Mouse (Mus musculus) layer of hippocampus, adult 2 months (tissue): ENCODE data around the gene Gm17374. TPM values are rescaled to one million over a fixed set of nuclear protein-coding genes. Genes with fewer than 3 reads are reported as not detected.
"Not testable (repeated sequence)": the region's sequence is repeated elsewhere in the genome, so short reads cannot be mapped to it uniquely, and the experiment has no call there.

Source experiments
- DNase-seq, 2 experiments: peaks; one replicate each; pipeline ENCODE4 v3.0.0; 2022; ENCODE audit warnings: low spot score in 2 of 2
- H3K27ac ChIP-seq: fragments of 200-600 bp; 2 replicates; pipeline ENCODE4 v1.8.1; 2022
- H3K4me3 ChIP-seq: fragments of 200-600 bp; 2 replicates; pipeline ENCODE4 v1.8.1; 2022; ENCODE audit warnings: mild to moderate bottlenecking
- CTCF ChIP-seq: fragments of 200-600 bp; conservative IDR thresholded peaks from 2 replicates; pipeline ENCODE4 v1.8.1; 2022; ENCODE audit warnings: antibody characterized with exemption, mild to moderate bottlenecking, moderate library complexity
- long read RNA-seq, 2 experiments: library from polyadenylated mRNA; stranded (forward); transcript quantifications; one replicate each; pipeline ENCODE4 v2.0.0; 2021; ENCODE audit warnings: borderline mapping rate in 2 of 2
- total RNA-seq, 2 experiments: library from RNA; stranded (reverse); gene quantifications; 2 replicates each; pipeline ENCODE4 v1.2.3; 2021

The Gm17374 gene
- total RNA-seq = not detected
- long read RNA-seq, experiment 1, partial matches to known transcripts = 0 of 2 reads
- long read RNA-seq, experiment 1, other reads (novel, unspliced or antisense) = 2 of 2 reads
- long read RNA-seq, experiment 2, partial matches to known transcripts = 0 of 2 reads
- long read RNA-seq, experiment 2, other reads (novel, unspliced or antisense) = 2 of 2 reads

DNA sequence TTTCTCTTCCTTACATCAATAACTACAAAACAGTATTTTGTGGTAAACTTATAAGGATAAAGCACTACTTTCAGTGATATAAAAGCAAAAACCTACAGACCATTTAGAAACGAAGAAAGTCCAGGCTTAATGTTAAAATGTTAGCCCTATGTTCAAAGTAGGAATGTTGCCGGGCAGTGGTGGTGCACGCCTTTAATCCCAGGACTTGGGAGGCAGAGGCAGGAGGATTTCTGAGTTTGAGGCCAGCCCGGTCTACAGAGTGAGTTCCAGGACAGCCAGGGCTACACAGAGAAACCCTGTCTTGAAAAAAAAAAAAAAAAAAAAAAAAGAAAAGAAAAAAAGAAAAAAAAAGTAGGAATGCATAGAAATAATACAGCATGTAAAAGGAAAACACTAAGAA is at the start of gene Gm17374:
Gm17374 (plus strand) TSS at position 301 of the 400 bp plus-strand sequence.
- DNase-seq, H3K4me3 ChIP-seq, H3K27ac ChIP-seq: not testable (repeated sequence)

DNA sequence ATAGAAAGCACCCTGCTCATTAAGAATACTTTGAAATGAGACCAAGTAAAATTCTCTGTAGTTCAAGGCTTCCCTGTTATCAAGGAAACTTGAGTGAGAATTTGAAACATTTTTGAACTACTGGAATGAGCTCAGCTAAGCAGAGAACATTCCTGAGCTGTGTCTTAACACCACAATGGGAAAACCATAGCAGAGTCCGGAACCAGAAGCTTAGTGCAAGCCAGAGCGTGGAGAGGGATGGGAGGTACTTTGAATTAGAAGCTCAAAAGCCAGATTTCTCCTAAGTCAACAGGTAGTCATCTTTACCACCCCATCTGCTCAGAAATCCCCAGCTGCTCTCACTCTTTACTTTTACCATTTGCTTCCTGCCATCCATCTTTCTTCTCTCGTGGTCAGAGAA is 46.9 kb upstream of the Gm17374 start:
- DNase-seq = peak in 1 of 2 experiments; percentile 3
- TF ChIP-seq CTCF = no peak

DNA sequence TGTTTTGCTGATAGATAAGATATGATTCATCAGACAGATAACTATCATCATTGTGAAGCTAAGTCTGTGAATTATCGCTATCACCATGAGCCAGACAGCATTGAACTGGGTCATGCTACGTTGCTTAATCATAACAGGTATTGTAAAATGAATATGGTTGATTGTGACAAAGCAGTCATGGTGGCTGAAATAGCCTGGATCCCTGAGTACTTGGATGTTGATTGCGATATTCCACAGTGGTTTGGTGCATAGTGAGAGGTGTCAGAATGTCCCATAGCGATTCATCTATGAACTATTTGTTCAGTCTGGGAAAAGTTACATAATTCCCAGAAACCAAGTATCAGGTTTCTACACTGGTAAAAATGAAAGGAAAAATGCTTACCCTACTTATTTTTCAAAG is 44.2 kb upstream of the Gm17374 start:
- no peak overlapping the region for H3K27ac ChIP-seq
- no peak overlapping the region for H3K4me3 ChIP-seq
- DNase-seq = no peak
- TF ChIP-seq CTCF = no peak

More for the DNA sequence above, 46.9 kb upstream of the Gm17374 start:
- H3K27ac ChIP-seq = no peak overlapping the region
- no peak overlapping the region for H3K4me3 ChIP-seq

DNA sequence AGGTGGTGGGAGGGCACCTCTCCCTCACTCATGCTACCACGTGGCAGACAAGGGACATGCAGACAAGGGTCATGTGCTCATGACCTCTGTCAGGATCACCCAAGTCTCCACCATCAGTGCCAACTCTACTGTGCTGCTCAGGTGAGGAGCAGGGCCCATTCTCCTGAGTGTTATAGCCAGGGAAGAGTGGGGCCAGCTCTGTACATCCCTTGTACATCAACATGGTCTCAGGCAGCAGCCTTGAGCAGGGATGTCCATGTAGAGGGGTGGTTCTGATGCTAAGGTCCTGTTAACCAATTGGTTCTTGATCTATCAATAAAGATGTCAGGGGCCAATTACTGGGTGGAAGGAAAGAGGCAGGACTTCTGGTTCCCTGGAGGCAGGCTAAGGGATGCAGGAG is 42.9 kb upstream of the Gm17374 start:
- DNase-seq = no peak
- no peak overlapping the region for H3K27ac ChIP-seq
- TF ChIP-seq CTCF = no peak
- no peak overlapping the region for H3K4me3 ChIP-seq

DNA sequence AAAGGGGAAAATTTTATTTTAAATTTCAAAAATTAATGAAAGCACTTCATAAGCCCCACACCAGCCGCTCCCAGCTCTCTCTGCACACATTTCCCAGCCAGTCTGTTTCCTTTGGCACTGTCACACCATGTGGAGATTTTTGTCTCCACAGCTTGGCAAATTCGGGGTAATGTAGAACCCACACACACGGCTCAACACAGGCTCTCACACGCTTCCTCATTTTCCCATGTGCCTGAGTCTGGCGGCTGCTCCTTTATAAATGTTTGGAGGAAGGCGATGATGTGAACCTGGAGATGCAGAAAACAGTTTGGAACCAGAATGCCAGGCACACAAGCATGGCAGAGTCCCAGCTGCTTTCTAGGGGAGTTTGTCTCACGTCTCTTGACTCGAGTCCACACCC is 38.0 kb upstream of the Gm17374 start:
- no peak; the same call in 1 of the 2 replicates for TF ChIP-seq CTCF
- H3K4me3 ChIP-seq = no peak overlapping the region
- peak overlapping the region; percentile 43; the same call in 1 of the 2 replicates for H3K27ac ChIP-seq
- DNase-seq = peak; percentile 62 to 74

DNA sequence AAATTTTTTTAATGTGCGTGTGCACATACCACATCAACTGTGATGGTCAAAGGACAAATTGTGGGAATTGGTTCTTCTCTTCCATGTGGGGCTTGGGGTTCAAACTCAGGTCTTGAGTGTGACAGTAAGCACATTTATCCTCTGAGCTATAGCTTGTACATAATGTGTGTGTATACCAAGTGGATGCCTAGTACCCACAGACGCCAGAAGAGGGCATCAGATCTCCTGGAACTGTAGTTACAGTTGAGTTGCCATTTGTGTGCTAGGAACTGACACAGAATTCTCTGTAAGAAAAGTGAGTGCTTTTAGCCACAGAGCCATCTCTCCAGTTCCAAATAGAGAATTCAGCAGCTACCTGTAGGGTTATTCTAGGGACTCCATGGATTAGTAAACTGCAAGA is 26.3 kb upstream of the Gm17374 start:
- Histone ChIP-seq H3K4me3 (no peak overlapping the region), H3K27ac (no peak overlapping the region)
- no peak for DNase-seq
- peak; percentile 24 for TF ChIP-seq CTCF

DNA sequence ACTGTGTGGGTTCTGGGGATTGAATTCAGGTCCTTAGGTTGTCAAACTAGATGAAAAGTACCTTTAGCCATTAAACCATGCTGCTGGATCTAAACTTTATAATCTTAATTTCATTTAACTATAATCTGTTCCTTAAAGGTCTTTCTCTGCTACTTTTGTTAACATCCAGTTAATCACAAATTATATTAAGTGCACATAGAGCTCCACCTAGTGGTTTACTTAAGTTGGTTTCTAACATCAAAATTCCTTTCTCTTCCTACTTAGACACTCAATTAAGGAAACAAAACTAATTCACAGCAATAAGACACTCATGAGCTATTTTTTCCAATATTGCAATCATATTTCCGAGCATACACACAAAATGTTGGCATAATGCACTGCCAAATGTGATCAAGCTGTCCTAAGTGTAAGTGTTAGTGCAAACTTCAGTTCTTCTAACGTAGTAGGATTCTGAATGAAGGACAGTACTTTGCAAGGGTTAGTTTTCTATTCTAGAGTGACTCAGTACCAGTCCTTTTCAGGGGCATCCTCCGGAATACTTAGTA is 7.4 kb downstream of the Gm17374 start:
- Histone ChIP-seq H3K4me3 (no peak overlapping the region), H3K27ac (no peak overlapping the region)
- DNase-seq = no peak
- peak; percentile 86 for TF ChIP-seq CTCF

DNA sequence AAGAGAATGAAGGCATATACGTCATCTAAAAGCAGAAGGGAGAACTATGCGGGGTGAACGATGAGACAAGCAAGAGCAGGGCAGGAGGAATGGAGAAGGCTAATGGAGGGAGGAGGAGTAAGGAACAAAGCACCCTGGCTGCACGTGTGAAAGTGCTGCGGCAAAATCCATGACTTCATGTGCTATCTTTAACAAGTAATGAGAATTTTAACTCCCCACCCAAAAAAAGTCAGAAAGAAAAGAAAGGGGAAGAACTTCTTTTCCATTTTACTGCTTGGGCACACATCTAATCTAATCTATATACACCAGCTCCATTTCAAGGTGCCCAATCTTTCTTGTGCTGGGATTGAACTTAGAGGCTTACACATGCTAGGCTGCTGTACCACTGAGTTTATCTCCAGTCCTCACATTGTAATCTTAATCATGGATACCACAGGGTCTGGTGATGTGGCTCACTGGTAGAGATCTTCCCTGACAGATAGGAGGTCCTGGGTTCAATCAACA is 11.6 kb downstream of the Gm17374 start:
- DNase-seq = no peak
- H3K27ac ChIP-seq = no peak overlapping the region
- TF ChIP-seq CTCF = no peak
- no peak overlapping the region for H3K4me3 ChIP-seq

DNA sequence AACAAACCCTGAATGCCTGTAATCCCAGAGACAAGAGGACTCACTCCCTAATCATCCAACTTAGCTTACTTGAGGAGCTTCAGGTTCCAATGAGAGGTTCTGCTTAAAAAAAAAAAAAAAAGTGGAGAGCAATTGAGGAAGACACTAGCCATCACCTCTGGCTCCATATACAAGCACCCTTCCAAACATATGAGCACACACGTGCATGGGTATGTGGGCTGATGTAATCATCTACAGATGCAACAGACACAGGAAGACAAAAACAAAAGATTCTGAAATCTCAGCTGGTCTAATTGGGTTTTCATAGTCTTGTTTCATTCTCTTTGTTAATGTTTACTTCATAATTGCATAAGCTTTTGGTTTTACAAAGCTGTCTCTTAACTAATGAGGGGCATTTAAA is 17.2 kb downstream of the Gm17374 start:
- no peak for DNase-seq
- Histone ChIP-seq H3K27ac (no peak overlapping the region), H3K4me3 (no peak overlapping the region)
- TF ChIP-seq CTCF = no peak

DNA sequence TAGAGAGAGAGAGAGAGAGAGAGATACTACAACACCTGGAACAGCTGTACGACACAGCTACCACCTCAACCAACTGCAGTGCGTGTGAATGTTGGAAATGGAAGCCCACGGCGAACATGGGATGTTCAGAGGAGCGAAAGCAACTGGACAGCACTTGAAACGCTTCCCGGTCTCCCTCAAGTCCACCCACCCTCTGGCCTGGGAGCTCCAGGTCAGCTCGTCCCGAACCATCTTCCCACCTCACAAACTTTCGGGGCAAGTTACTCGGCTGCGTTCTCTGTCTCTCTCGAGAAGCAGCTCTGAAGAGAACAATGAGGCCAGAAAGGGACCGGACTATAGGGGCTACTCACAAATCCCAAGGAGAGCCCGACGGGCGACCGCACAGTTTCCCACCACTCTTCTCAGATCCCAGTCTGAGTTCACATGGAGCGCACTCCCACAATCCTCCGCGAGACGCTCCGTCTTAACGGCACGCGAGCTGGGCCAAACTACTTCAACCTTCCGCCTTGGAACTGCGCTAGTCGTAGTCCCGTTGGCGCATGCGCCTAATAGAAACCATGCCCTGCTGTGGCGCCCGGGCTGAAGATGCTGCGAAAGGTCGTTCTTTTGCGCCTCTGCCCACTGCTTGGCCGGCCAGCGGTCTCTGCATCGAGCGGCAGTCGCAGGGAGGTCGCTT is 18.4 kb downstream of the Gm17374 start, which contains the start of the genes Esf1 and Ndufaf5:
Esf1 (minus strand) TSS at position 438 of the 676 bp plus-strand sequence.
Ndufaf5 (plus strand) TSS at position 523 of the 676 bp plus-strand sequence.
- H3K4me3 ChIP-seq = peak within 1 kb of the TSS; percentile 96
- TF ChIP-seq CTCF = 0 out of 2 replicates have a peak, but pooled peaks have one; percentile 4
- peak within 1 kb of the TSS; percentile 88 for H3K27ac ChIP-seq
- peak; percentile 95 to 98 for DNase-seq

DNA sequence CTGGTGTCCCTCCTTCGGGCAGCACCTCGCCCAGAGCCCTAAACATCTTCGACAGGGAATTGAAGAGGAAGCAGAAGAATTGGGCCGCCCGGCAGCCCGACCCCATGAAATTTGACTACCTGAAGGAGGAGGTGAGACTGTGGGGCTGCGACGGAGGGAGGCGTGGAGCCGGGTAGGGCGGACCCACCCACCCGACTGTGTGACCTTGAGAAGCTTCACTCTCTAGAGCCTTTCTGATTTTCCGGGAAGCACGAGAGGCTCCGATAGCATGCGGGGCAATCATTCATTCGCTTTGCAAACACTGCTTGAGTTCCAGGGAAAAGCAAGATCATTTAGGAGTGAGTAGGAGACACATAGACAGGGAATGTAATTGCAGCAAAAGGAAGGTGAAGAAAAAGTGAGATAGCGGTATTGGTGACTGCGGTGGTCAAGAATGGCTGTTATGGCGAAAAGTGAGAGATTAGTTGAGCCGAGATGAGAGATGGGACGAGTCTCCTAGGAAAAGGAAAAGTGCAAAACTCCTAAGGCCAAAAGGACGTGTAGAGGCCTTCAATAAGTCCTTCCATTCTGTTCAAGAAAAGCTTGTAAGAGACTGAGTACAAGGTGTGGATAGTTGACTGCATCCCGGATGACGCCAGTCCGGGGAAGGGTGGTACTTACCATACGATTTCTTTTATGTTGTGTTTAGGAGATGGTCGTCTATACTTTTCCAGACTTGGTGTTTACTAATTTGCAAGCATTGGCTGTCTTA is 19.1 kb downstream of the Gm17374 start:
- DNase-seq = no peak
- Histone ChIP-seq H3K4me3 (peak overlapping the region; percentile 96), H3K27ac (peak overlapping the region; percentile 88)
- no peak for TF ChIP-seq CTCF

DNA sequence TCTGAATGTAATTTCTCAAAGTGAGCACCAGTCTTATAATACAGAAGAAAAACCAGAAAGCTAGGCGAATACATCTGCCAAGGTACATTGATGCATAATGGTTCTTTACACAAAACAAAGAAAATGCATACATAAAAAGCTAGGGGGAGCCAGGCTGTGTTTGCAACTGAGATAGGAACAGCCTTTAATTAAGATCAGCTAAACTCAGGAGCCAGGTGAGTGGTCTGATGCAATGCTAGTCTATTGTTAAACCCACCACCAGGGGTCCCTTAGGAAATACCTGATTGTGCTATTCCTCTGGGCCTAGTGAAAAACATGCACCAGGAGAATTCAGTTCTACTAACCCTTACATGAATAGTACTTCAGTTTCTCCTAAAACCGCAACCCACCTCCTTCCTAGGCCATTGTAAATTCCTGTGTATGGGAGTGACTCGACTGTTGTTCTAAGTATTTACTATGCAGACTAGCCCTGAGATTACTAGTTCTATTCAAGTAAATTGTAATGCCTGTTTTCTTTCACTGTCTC is 33.9 kb downstream of the Gm17374 start:
- TF ChIP-seq CTCF = peak; percentile 60
- DNase-seq, H3K27ac ChIP-seq, H3K4me3 ChIP-seq: not testable (repeated sequence)
